Mouse (Mus musculus): Measurements from ENCODE around the gene Fam241a. TPM values are rescaled to one million over a fixed set of nuclear protein-coding genes. Genes with fewer than 3 reads are reported as not detected.

Fam241a gene
- polyA plus RNA-seq, 2 experiments, result 6.3 to 11.7 TPM

- Histone ChIP-seq H3K4me1 (ENCODE audit: control insufficient read depth, insufficient read depth, low read length) (no peaks in the 10 kb centered on the region), H3K4me3 (replicated peaks; ENCODE audit: low read length) (no peak overlapping the region), H3K36me3 (ENCODE audit: control insufficient read depth, insufficient read depth, low read length) (no peaks in the 10 kb centered on the region), H3K9ac (ENCODE audit: low read depth, low read length, severe bottlenecking) (no peak overlapping the region), H3K27me3 (ENCODE audit: control insufficient read depth, insufficient read depth, low read length) (no peaks in the 10 kb centered on the region), H3K4me2 (replicated peaks; ENCODE audit: low read depth, low read length, severe bottlenecking) (no peak overlapping the region), H3K27ac (replicated peaks; ENCODE audit: low read depth, low read length) (no peak overlapping the region), H3K9me3 (ENCODE audit: control insufficient read depth, low read length) (no peaks in the 10 kb centered on the region)
- ATAC-seq (ENCODE audit: low FRiP score, low read depth), result no peak
- 82% methylated on average over 7 of the region's 7 CpGs for WGBS
- no peak for DNase-seq (ENCODE audit: low spot score)
- TF ChIP-seq POLR2A (IDR thresholded peaks at IDR 0.05; ENCODE audit: borderline replicate concordance, extremely low read depth, insufficient read depth, insufficient read length), result no peak
Observed at GRCm38 (mm10) chr3:127875059-127875458, 21.1 kb downstream of the Fam241a start.

DNA sequence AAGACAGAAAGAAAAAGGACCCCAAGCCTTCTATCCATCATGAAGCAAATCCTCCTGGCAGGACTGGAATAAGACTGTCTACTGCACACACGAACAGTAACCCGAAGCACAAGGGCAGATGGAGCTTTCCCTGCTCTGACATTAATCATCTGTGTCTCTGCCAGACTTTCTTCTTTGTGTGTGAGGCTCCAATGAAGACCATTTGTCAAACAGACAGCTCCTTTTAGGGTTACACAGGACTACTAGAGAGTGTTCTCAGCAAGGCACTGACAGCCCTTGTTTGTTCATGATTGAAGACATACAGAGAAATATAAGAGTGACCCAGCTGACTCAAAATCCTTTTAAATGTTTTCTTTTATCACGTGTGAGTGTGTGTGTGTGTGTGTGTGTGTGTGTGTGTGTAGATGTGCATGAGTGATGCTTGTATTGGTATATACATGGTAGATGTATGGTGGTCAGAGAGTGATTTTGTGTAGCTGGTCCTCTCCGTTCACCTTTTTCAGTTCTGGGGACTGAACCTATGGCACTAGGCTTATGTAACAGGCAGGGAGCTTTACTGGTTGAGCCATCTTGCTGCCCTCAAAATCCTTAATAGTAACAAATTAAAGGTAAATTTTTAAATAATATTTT, 21.8 kb downstream of the Fam241a start:
- H3K36me3 ChIP-seq (ENCODE audit: control insufficient read depth, insufficient read depth, low read length), result no peaks in the 10 kb centered on the region
- ATAC-seq (ENCODE audit: low FRiP score, low read depth) (no peak), DNase-seq (ENCODE audit: low spot score) (no peak)
- no peaks in the 10 kb centered on the region for H3K27me3 ChIP-seq (ENCODE audit: control insufficient read depth, insufficient read depth, low read length)
- no peaks in the 10 kb centered on the region for H3K9me3 ChIP-seq (ENCODE audit: control insufficient read depth, low read length)
- H3K4me1 ChIP-seq (ENCODE audit: control insufficient read depth, insufficient read depth, low read length), result no peaks in the 10 kb centered on the region
- H3K4me2 ChIP-seq (replicated peaks; ENCODE audit: low read depth, low read length, severe bottlenecking), result no peak overlapping the region
- no peak overlapping the region for H3K4me3 ChIP-seq (replicated peaks; ENCODE audit: low read length)
- H3K9ac ChIP-seq (ENCODE audit: low read depth, low read length, severe bottlenecking), result no peak overlapping the region
- no peak overlapping the region for H3K27ac ChIP-seq (replicated peaks; ENCODE audit: low read depth, low read length)
- TF ChIP-seq POLR2A (IDR thresholded peaks at IDR 0.05; ENCODE audit: borderline replicate concordance, extremely low read depth, insufficient read depth, insufficient read length), result no peak
- WGBS, result 45% methylated on average over 4 of the region's 4 CpGs

DNA sequence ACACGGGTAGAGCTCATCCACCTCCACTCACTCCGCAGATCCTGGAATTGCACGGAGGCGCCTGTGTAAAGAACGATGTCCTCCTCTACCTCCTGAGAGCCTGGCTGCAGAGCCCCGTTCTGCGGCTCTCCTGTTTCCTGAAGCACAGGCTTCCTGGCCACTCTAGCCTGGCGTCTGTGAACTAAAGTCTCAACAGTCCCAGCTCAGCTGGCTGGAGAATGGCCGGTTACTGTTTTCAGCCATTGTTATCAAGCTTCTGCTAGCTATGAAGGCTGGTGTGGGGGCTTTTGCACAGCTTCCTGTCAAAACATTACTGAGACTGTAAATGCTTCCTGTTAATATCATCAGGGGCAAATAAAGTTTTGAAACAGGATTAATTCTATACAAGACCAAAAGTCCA, 24.5 kb downstream of the Fam241a start:
- Histone ChIP-seq H3K4me2 (replicated peaks; ENCODE audit: low read depth, low read length, severe bottlenecking) (no peak overlapping the region), H3K27ac (replicated peaks; ENCODE audit: low read depth, low read length) (no peak overlapping the region)
- WGBS, result 75% methylated on average over 9 of the region's 9 CpGs

GRCm38 (mm10) chr3:127868880-127869279, 27.2 kb downstream of the Fam241a start:
- TF ChIP-seq POLR2A (IDR thresholded peaks at IDR 0.05; ENCODE audit: borderline replicate concordance, extremely low read depth, insufficient read depth, insufficient read length), result no peak
- Histone ChIP-seq H3K27ac (replicated peaks; ENCODE audit: low read depth, low read length) (no peak overlapping the region), H3K4me3 (replicated peaks; ENCODE audit: low read length) (no peak overlapping the region), H3K9ac (ENCODE audit: low read depth, low read length, severe bottlenecking) (no peak overlapping the region), H3K36me3 (ENCODE audit: control insufficient read depth, insufficient read depth, low read length) (no peaks in the 10 kb centered on the region), H3K27me3 (ENCODE audit: control insufficient read depth, insufficient read depth, low read length) (no peaks in the 10 kb centered on the region), H3K9me3 (ENCODE audit: control insufficient read depth, low read length) (no peaks in the 10 kb centered on the region), H3K4me1 (ENCODE audit: control insufficient read depth, insufficient read depth, low read length) (no peaks in the 10 kb centered on the region), H3K4me2 (replicated peaks; ENCODE audit: low read depth, low read length, severe bottlenecking) (no peak overlapping the region)
- 68% methylated on average over 5 of the region's 5 CpGs for WGBS
- DNase-seq (ENCODE audit: low spot score) (no peak), ATAC-seq (ENCODE audit: low FRiP score, low read depth) (no peak)

More for the DNA sequence above, 24.5 kb downstream of the Fam241a start:
- no peaks in the 10 kb centered on the region for H3K36me3 ChIP-seq (ENCODE audit: control insufficient read depth, insufficient read depth, low read length)
- no peak for DNase-seq (ENCODE audit: low spot score)
- H3K27me3 ChIP-seq (ENCODE audit: control insufficient read depth, insufficient read depth, low read length), result no peaks in the 10 kb centered on the region
- no peaks in the 10 kb centered on the region for H3K4me1 ChIP-seq (ENCODE audit: control insufficient read depth, insufficient read depth, low read length)
- TF ChIP-seq POLR2A (IDR thresholded peaks at IDR 0.05; ENCODE audit: borderline replicate concordance, extremely low read depth, insufficient read depth, insufficient read length), result no peak
- no peak overlapping the region for H3K4me3 ChIP-seq (replicated peaks; ENCODE audit: low read length)
- no peak overlapping the region for H3K9ac ChIP-seq (ENCODE audit: low read depth, low read length, severe bottlenecking)
- ATAC-seq (ENCODE audit: low FRiP score, low read depth), result no peak
- H3K9me3 ChIP-seq (ENCODE audit: control insufficient read depth, low read length), result no peaks in the 10 kb centered on the region

- Histone ChIP-seq H3K27me3 (ENCODE audit: control insufficient read depth, insufficient read depth, low read length) (no peaks in the 10 kb centered on the region), H3K4me3 (replicated peaks; ENCODE audit: low read length) (no peak overlapping the region), H3K4me2 (replicated peaks; ENCODE audit: low read depth, low read length, severe bottlenecking) (no peak overlapping the region), H3K9ac (ENCODE audit: low read depth, low read length, severe bottlenecking) (no peak overlapping the region), H3K36me3 (ENCODE audit: control insufficient read depth, insufficient read depth, low read length) (no peaks in the 10 kb centered on the region), H3K27ac (replicated peaks; ENCODE audit: low read depth, low read length) (no peak overlapping the region), H3K9me3 (ENCODE audit: control insufficient read depth, low read length) (no peaks in the 10 kb centered on the region), H3K4me1 (ENCODE audit: control insufficient read depth, insufficient read depth, low read length) (no peaks in the 10 kb centered on the region)
- WGBS, result 78% methylated on average over 9 of the region's 9 CpGs
- no peak for ATAC-seq (ENCODE audit: low FRiP score, low read depth)
- DNase-seq (ENCODE audit: low spot score), result no peak
- TF ChIP-seq POLR2A (IDR thresholded peaks at IDR 0.05; ENCODE audit: borderline replicate concordance, extremely low read depth, insufficient read depth, insufficient read length), result no peak
Observed at GRCm38 (mm10) chr3:127868046-127868758, 27.9 kb downstream of the Fam241a start.

All from limb, embryonic 14.5 days (tissue).